Comparison of ENCODE assay signal across 8 mouse cellular contexts in genomic region chr1:95666541-95667320, GRCm38 (mm10). TPM values are rescaled to one million over a fixed set of nuclear protein-coding genes. Genes with fewer than 3 reads are reported as not detected.
DNase-seq lines count a peak whose midpoint lies in the region; ATAC-seq lines count a peak whose summit lies in the region.

No protein-coding gene starts in this region.

- no peak for DNase-seq in heart, embryonic 10.5 days (ENCODE audit: low spot score)
- no peak for DNase-seq in heart, adult 9 months (ENCODE audit: low spot score in 2 of 2)
- DNase-seq in CD8-positive naive resting alpha-beta T cell, adult 2 months (ENCODE audit: low read depth in 2 of 2, low spot score in 2 of 2): peak; percentile 37 to 40
- no peak for DNase-seq in urinary bladder, postnatal 25 days (ENCODE audit: low spot score)
- DNase-seq in urinary bladder, postnatal 36 days (ENCODE audit: low spot score in 2 of 2): no peak

- ATAC-seq in embryonic facial prominence, embryonic 12.5 days (ENCODE audit: insufficient number of reproducible peaks, insufficient read depth, low FRiP score, low TSS enrichment): no peak
- no peak for ATAC-seq in hindbrain, embryonic 16.5 days
- peak; percentile 31 for ATAC-seq in midbrain, embryonic 15.5 days (replicated peaks)

- no peaks in the 10 kb centered on the region for H3K9me3 ChIP-seq in heart, embryonic 10.5 days
- H3K9me3 ChIP-seq in embryonic facial prominence, embryonic 12.5 days: no peaks in the 10 kb centered on the region
- no peaks in the 10 kb centered on the region for H3K9me3 ChIP-seq in hindbrain, embryonic 16.5 days (ENCODE audit: control insufficient read depth, low read length)
- no peaks in the 10 kb centered on the region for H3K9me3 ChIP-seq in midbrain, embryonic 15.5 days

- WGBS in heart, embryonic 10.5 days: 2% methylated on average over 14 of the region's 14 CpGs
- WGBS in embryonic facial prominence, embryonic 12.5 days: under 1% methylated on average over 14 of the region's 14 CpGs
- under 1% methylated on average over 14 of the region's 14 CpGs for WGBS in hindbrain, embryonic 16.5 days
- 1% methylated on average over 14 of the region's 14 CpGs for WGBS in midbrain, embryonic 15.5 days

- H3K4me3 ChIP-seq in heart, embryonic 10.5 days: peak overlapping the region; percentile 68
- peak overlapping the region; percentile 53 for H3K4me3 ChIP-seq in embryonic facial prominence, embryonic 12.5 days
- peak overlapping the region; percentile 72 for H3K4me3 ChIP-seq in hindbrain, embryonic 16.5 days (ENCODE audit: low read length)
- H3K4me3 ChIP-seq in midbrain, embryonic 15.5 days: peak overlapping the region; percentile 73

- H3K4me2 ChIP-seq in embryonic facial prominence, embryonic 12.5 days (replicated peaks): peak overlapping the region; percentile 76
- peak overlapping the region; percentile 66 for H3K4me2 ChIP-seq in hindbrain, embryonic 16.5 days (ENCODE audit: low read length)
- H3K4me2 ChIP-seq in midbrain, embryonic 15.5 days: peak overlapping the region; percentile 84

- H3K27ac ChIP-seq in heart, embryonic 10.5 days: no peak overlapping the region
- H3K27ac ChIP-seq in embryonic facial prominence, embryonic 12.5 days: no peak overlapping the region
- H3K27ac ChIP-seq in hindbrain, embryonic 16.5 days (ENCODE audit: low read depth, low read length): peak overlapping the region; percentile 81
- H3K27ac ChIP-seq in midbrain, embryonic 15.5 days: peak overlapping the region; percentile 91

- no peaks in the 10 kb centered on the region for H3K36me3 ChIP-seq in heart, embryonic 10.5 days
- no peaks in the 10 kb centered on the region for H3K36me3 ChIP-seq in embryonic facial prominence, embryonic 12.5 days
- no peaks in the 10 kb centered on the region for H3K36me3 ChIP-seq in hindbrain, embryonic 16.5 days (ENCODE audit: control insufficient read depth, insufficient read depth, low read length)
- H3K36me3 ChIP-seq in midbrain, embryonic 15.5 days (replicated peaks): no peaks in the 10 kb centered on the region

- peak overlapping the region; percentile 55 for H3K9ac ChIP-seq in embryonic facial prominence, embryonic 12.5 days
- peak overlapping the region; percentile 68 for H3K9ac ChIP-seq in hindbrain, embryonic 16.5 days (ENCODE audit: low read depth, low read length)
- H3K9ac ChIP-seq in midbrain, embryonic 15.5 days: peak overlapping the region; percentile 81

- H3K27me3 ChIP-seq in heart, embryonic 10.5 days (ENCODE audit: insufficient read depth, poor library complexity, severe bottlenecking): peaks cover 21% of the 10 kb centered on the region
- no peaks in the 10 kb centered on the region for H3K27me3 ChIP-seq in embryonic facial prominence, embryonic 12.5 days
- H3K27me3 ChIP-seq in hindbrain, embryonic 16.5 days (replicated peaks; ENCODE audit: control insufficient read depth, insufficient read depth, low read length): no peaks in the 10 kb centered on the region
- no peaks in the 10 kb centered on the region for H3K27me3 ChIP-seq in midbrain, embryonic 15.5 days (replicated peaks)

- peaks cover 14% of the 10 kb centered on the region; the same call in 1 of the 2 replicates for H3K4me1 ChIP-seq in heart, embryonic 10.5 days
- H3K4me1 ChIP-seq in embryonic facial prominence, embryonic 12.5 days: no peaks in the 10 kb centered on the region
- peaks cover 5% of the 10 kb centered on the region for H3K4me1 ChIP-seq in hindbrain, embryonic 16.5 days (ENCODE audit: control insufficient read depth, insufficient read depth, low read depth, low read length)
- peaks cover 22% of the 10 kb centered on the region for H3K4me1 ChIP-seq in midbrain, embryonic 15.5 days

RNA-seq across cellular contexts. Expression of gene St8sia4, which starts 0.6 kb away (rescaled TPM):
- 0.46 and 2.1 TPM in 2 replicates for polyA plus RNA-seq in heart, embryonic 10.5 days (2016; fragmentation: Nextera tagmentation; extraction: Ambion mirVana)
- 6.2 and 6.9 TPM in 2 replicates for polyA plus RNA-seq in embryonic facial prominence, embryonic 12.5 days (2016; fragmentation: Nextera tagmentation; extraction: Ambion mirVana)
- 28.5 and 32.8 TPM in 2 replicates for polyA plus RNA-seq in hindbrain, embryonic 16.5 days (2015; fragmentation: Nextera tagmentation; extraction: Ambion mirVana)
- 37.6 and 42.2 TPM in 2 replicates for polyA plus RNA-seq in midbrain, embryonic 15.5 days (2015; fragmentation: Nextera tagmentation; extraction: Ambion mirVana)

Comparison
In these comparisons a context has a peak if more than half of its experiments do, and no peak if none do; other contexts are left out.
1. DNase-seq: peak in CD8-positive naive resting alpha-beta T cell, adult 2 months (2 of 2); none in heart, embryonic 10.5 days (single experiment), heart, adult 9 months (0 of 2), urinary bladder, postnatal 25 days (single experiment) and urinary bladder, postnatal 36 days (0 of 2).
2. H3K27ac ChIP-seq: peak in hindbrain, embryonic 16.5 days (single experiment) and midbrain, embryonic 15.5 days (single experiment); none in heart, embryonic 10.5 days (single experiment) and embryonic facial prominence, embryonic 12.5 days (single experiment).
3. Peak in every context shown above with its lines, with median percentiles within 50 percentile points of each other: H3K4me3 ChIP-seq, H3K4me2 ChIP-seq and H3K9ac ChIP-seq.